Mouse (Mus musculus) A20 (cell line): Measurements from ENCODE around the gene Gpa33.

Source experiments
- DNase-seq: peaks from one replicate; pipeline ENCODE4 v3.0.0-alpha.2; 2011; ENCODE audit warnings: low read depth, low spot score

Gpa33 gene

DNA sequence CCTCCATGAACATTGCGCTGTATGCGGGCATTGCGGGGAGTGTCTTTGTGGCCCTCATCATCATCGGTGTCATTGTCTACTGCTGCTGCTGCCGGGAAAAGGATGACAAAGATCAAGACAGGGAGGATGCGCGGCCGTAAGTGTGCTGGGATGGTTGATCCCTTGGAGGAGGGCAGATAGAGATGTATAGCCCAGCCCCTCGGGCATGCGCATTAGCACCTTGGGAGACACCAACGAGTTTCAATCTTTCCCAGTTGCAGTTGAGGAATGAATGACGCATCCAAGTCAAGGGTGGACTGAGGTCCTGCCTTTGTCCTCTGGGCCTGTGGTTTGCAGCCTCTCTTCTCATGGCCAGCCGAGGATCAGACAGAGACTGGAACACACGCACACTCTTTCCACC lies 34.5 kb downstream of the Gpa33 start:
- no peak for DNase-seq

DNA sequence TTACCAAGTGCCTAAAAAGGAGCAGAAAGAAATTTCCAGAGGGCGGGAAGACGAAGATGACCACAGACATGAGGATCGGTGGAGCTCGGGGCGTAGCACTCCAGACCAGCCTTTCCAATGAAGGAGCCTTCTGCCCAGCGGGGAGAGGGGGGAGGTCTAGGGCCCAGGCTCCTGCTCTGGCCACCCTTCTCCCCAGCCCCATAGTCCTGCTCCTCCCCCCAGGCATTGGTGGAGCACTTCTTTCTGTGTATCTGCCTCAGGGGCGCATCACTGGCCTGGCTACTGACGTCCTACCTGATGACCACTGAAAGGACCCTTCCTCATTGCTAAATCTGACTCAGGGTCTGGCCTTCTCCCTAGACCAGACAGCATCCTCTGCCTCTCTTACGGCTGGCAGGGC lies 35.1 kb downstream of the Gpa33 start:
- no peak for DNase-seq

DNA sequence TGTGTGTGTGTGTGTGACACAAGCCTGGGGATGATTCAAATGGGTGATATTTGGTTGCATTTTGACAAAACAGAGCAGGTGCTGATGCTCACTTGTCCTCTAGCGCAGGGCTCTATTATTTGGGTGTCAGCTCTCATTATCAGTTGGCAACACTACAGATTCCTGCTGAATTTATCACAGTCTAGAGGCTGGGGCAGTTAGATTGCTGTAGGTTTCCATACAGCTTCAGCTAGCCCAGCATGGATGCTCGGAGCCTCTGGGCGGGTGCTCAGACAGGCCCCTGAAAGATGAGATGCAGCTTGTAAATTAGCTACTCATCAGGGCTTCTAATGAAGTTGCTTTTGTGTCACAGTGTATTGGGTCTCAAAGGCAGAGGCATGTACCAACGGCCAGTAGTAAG lies 37.4 kb downstream of the Gpa33 start:
- no peak for DNase-seq

DNA sequence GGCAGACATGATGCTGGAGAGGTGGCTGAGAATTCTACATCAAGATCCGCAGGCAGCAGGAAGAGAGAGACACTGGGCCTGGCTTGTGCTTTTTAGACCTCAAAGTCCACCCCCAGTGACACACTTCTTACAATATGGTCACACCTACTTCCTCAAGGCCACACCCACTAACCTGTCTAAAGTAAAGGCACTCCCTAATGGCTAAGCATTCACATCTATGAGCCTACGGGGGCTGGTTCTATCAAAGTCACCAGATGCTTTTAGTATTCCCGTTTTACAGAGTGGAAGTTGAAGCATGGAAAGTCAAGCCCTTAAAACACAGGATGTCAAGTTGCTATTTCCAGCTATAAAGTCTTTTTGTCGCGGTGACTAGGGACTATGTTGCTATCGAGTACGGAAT lies 38.0 kb downstream of the Gpa33 start:
- no peak for DNase-seq

DNA sequence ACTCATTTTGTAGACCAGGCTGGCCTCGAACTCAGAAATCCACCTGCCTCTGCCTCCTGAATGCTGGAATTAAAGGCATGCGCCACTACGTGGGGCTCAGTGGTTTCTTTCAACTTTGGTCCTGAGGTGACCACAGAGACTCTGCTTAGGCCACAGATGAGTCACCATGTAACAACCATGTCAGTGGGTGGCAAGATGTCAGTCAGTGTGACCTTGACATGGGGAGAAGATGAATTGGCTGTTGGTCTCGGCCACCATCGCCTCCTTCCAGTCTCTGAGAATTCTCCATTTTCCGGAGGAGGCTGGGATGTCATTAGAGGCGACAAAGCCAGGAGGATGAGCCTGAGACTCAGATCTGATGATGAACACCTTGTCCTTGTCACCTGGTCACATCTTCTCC lies 39.7 kb downstream of the Gpa33 start:
- no peak for DNase-seq

DNA sequence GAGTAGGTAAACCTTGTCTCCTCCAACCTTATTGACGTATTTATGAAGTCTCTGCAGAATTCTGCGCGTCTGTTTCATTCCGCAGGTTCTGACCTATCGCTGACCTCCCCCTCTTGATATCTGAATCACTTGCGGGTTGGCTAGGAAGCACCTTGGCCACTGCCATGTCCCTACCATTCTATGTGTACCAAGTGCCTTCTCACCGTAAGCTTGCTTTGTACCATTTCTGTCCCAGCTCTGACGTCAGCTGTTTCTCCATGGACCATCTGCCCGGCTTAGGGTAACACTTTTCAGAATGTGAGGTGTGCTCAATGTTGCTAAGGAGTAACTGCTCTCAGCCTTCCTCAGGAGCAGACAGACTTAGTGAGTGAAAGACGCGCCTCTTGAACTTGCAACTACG lies 40.8 kb downstream of the Gpa33 start:
- no peak for DNase-seq

DNA sequence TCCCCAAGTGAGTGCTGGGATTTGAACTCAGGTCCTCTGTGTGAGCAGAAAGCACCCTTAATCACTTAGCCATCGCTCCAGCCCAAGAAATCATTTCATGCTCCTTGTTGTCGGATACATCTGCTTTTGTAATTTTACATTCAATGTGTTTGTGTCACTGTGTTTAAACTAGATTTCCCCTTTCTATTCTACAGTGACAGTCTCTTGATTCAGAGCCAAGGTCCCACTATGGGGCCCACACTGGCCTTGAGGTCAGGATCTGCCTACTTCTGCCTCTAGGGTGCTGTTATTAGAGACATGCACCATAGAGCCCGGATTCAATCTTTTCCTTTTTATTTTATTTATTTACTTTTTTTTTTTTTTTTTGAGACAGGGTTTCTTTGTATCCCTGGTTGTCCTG lies 43.0 kb downstream of the Gpa33 start:
- no peak for DNase-seq

DNA sequence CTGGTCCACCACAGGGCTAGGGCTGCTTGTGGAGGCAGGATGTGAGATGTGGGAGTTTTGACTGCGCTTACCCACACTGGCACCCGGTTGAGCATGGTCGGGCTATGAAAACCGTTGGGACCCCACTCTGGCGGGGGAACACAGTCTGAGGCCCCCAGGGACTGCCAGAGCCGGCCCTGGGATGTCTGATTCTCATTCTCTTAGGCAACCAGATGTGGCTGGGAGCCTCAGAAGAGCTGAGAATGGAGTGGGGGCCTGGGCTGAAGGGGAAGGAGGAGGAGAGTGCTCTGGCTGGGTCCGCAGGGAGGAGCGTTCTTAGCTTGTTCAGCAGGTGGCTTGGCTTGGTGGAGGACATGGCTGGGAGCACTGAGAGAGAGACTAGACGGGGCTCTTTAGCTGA lies 43.6 kb downstream of the Gpa33 start:
- DNase-seq, result no peak

DNA sequence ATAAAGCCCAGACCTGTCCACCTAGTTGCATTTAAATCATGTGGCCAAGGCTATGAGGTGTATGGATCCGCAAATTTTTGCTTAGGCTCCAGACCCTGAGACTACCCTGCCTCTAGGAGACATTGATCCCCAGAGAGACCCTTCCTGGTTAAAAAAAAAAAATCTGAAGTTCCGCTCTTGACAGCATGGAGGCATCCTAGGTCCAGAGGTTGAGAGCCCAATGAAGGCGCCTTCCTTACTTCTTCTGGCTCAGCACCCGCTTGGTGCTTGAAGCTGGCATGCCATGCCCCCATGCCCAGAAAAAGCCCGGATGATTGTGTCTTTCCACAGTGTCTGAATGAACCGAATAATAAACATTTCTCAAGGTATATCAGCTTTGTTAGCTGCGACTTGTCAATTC lies 51.5 kb downstream of the Gpa33 start:
- no peak for DNase-seq

DNA sequence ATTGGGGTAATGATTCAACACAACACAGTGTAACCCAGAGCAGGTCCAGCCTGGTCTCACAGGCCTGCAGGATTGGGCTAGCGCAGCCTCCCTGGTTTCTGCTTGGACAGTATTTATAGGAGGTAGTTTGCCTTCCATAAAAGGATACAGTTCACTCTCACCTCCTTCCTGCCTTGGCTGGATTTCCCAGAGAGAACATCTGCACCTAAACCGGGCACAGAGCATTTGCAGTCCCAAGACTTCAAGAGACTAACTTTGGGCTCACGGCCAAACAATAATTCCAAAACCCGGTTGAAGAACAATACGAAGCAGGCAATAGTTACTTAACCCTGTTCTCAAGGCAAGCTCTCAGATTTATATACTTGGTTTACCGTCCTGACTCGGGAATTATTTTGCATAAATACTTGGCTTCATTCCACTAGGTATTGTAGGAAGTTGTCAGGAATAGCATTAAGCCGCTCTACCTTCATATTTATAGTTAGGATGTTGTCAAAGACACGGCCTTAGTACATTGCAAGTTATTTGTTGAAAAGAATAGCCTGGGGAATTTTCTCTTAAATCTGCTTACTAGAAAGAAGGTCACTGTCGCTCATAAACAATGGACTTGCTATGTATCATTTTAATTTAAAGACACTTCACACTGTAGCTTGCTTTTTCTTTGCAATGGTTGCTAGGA lies 53.1 kb downstream of the Gpa33 start:
- DNase-seq, result no peak

DNA sequence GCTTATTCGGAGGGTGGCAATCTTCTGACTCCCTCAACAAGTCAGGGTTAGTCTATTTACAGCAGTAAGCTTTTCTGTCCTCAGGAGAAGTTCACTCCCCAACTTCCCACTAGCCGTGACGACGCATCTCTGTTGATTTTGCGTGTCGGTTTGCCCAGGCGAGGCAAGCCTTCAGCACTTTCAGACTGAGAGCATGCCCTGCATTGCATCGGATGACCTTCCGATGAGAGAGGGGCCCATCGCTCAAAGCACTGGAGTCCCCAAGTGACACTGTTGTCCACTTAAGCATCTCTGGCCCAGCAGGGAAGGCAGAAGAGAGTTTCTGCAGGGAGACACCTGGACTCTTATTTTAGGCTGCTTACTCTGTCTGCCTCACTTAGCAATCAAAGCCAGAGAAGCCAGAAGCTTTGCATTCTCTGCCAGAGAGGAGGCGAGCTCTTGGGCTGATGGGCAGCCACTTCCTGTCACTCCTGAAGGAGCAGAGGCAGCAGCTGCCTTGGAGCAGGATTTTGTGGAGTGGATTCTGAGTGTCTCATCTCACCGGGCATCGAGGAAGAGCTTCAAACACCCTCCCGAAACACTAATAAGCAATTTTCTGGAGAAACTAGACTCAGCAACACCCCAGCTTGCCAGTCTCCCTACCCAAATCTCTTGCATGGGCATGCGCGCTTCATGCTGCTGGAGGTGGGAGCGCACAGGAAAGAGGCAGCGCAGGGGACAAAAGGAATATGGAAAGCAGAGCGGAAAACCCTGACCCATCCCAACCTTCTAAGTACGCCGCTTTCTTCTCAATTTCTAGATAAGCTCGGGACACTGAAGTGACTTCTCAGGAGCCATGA lies 54.6 kb downstream of the Gpa33 start:
- no peak for DNase-seq

DNA sequence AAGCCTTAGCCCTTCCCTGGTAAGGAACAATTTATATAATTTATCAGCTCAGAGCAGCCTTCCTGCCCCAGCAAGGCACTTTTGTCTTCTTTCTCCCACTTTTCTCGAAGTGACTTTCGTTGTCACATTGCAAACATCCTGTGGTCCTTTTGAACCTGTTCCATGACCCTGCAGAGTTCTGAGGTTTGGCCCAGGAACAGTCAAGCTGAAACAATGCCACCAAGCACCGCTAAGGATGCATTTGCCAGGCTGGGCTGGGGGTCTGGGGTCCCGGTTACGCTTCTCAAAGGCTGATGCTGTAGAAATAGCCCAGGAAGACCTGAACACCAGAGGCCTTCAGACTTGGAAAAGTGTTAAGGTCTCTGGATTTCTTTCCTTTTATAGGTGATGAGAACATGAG lies 55.3 kb downstream of the Gpa33 start:
- DNase-seq, result no peak

DNA sequence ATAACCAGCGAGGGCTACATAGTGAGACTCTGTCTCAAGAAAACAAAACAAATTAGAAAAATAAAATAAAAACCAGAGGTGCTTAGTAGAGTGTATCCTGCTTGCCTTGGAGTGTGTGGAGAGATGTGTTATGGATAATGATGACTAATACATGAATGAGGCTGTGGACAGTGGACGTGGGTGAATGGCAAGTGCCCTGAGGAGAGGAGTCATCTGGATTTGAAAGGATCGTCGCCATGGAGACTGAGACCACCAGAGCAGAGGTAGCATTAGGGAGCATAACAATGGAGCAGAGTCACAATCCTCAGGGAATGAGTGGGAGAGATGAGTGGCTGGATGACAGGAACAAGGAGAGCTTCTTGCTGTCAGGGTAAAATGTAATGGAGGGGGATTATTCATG lies 59.8 kb downstream of the Gpa33 start:
- no peak for DNase-seq

DNA sequence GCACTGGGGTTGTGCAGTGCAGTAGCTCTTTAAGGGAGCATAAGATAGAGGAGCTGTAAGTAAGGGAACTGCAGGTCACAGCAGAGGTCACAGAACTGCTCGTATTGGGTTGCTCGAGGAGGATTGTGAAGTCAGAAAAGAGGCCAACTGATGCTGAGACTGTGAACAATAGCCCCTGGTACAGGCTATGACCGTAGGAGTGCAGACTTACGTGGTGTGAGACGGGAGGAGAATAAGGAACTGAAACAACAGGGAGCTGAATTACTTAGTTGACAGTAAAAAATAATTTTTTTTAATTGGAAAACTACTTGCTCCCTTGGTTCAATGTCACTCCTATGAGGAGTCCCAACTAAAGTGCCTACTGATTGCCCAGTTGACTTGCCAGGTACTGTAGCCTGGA lies 74.1 kb downstream of the Gpa33 start:
- DNase-seq, result peak; percentile 60

DNA sequence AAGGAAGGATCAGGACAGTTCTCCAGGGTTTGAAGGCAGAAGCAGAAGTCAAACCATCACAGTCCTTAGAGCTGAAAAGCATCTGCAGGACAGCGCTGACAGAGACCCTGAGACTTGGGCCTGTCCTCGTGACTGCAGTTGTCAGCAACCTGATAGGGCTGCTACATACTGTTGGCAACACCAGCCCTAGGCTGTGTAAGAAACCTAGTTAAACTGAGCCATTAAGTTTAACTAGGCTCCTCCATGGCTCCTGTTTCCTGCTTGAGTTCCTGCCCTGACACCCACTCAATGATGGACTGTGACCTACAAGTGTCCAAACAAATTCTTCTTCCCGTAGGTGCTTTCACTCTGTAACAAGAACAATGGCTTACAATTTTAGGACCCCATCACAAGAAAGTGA lies 75.1 kb downstream of the Gpa33 start:
- no peak for DNase-seq

DNA sequence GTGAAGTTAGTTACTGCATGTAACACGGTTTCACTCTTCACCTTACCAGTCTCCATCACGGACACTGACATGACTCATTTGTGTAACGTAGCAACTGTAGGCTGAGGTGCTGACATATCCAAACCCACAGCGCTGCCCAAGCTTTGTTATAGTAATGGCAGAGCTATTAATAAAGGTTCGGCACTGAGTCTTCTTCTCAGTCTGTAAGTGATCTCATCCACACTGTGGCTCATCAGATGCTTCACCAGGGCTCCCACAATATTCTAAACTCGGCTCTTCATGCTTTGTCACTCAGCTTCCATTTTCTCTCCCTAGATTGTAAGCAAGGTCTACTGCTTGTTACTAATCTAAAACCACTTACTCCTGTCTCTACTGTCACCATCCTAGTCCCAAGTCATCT lies 79.3 kb downstream of the Gpa33 start:
- DNase-seq, result no peak

DNA sequence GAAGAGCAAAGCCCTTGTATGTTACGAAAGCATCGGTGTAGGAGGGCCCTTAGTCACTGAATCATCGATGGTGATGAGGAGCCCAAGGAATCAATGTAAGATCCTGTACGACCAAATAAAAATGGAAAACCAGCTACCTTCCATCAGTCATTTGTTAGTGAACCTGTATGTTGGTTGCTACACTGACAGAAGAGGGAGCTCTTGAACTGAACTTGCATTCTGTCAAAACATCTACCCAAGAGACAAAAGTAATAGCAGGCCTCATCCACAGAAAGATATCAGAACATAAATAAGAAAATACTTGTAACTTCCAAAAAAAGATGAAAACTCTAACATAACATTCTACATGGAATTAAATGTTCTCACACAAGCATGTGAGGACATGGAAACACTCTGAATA lies 84.1 kb downstream of the Gpa33 start:
- DNase-seq, result peak; percentile 22
